Mouse (Mus musculus) cortical plate, adult 2 months (tissue): ENCODE results near the gene Cnih4.

Experiments
- CTCF ChIP-seq: fragments of 200-500 bp; IDR thresholded peaks from 2 replicates; pipeline ENCODE4 v1.5.1; 2011; ENCODE audit warnings: mild to moderate bottlenecking, control low read depth, low read length; ENCODE audit not compliant: insufficient read depth; ENCODE audit errors: extremely low read depth
- POLR2A ChIP-seq: fragments of 200-500 bp; IDR thresholded peaks from 2 replicates; pipeline ENCODE4 v1.6.1; 2011; ENCODE audit warnings: mild to moderate bottlenecking, low read length, control low read depth; ENCODE audit not compliant: insufficient read depth; ENCODE audit errors: extremely low read depth

- TF ChIP-seq CTCF (no peak), POLR2A (no peak)
These were observed 7.0 kb downstream of the Cnih4 start for GRCm38 (mm10) chr1:181151541-181151940.
